Mouse (Mus musculus) ovary, postnatal 10 days (tissue): ENCODE measurements around the gene Olfr1106.

Experiments used
- DNase-seq: peaks from one replicate; pipeline ENCODE4 v3.0.0; 2022; ENCODE audit warnings: low spot score

Olfr1106 gene

GRCm38 (mm10) chr2:87052173-87052572, at the start of gene Olfr1106:
Gene Olfr1106 (minus strand): TSS chr2:87052273.
- DNase-seq: no peak

- no peak for DNase-seq
Measured at GRCm38 (mm10) chr2:87095908-87096307, 43.8 kb upstream of the Olfr1106 start, which contains the start of gene Olfr1109. Gene Olfr1109 (minus strand): TSS chr2:87096008.

GRCm38 (mm10) chr2:87075717-87076116, 23.6 kb upstream of the Olfr1106 start, which contains the start of gene Olfr1107:
Gene Olfr1107 (minus strand): TSS chr2:87075817.
- no peak for DNase-seq

GRCm38 (mm10) chr2:87036431-87036830, 15.6 kb downstream of the Olfr1106 start, which contains the start of gene Olfr1105:
Gene Olfr1105 (minus strand): TSS chr2:87036531.
- no peak for DNase-seq

GRCm38 (mm10) chr2:87026980-87027379, 25.1 kb downstream of the Olfr1106 start, which contains the start of gene Olfr1104:
Gene Olfr1104 (minus strand): TSS chr2:87027080.
- no peak for DNase-seq

GRCm38 (mm10) chr2:86998098-86998497, 54.0 kb downstream of the Olfr1106 start, which contains the start of gene Olfr1102:
Gene Olfr1102 (plus strand): TSS chr2:86998398.
- no peak for DNase-seq
